Mouse (Mus musculus) limb, embryonic 12.5 days (tissue): ENCODE data around the gene Inpp5d. TPM values are rescaled to one million over a fixed set of nuclear protein-coding genes. Genes with fewer than 3 reads are reported as not detected.

Experiments
- ATAC-seq: fragments of 200-750 bp; cut with Nextera tagmentation; 2 replicates; pipeline ENCODE4 v1.8.0; 2017; ENCODE audit warnings: low read depth, moderate TSS enrichment; ENCODE audit not compliant: insufficient number of reproducible peaks, insufficient read depth, low FRiP score, low TSS enrichment
- H3K27ac ChIP-seq: fragments of 300-500 bp; sonication (generic); 2 replicates; pipeline ENCODE4 v1.5.1; 2016; ENCODE audit warnings: mild to moderate bottlenecking, moderate library complexity
- H3K27me3 ChIP-seq: fragments of 300-500 bp; sonication (generic); 2 replicates; pipeline ENCODE4 v1.6.1; 2016; ENCODE audit warnings: mild to moderate bottlenecking, moderate library complexity
- H3K36me3 ChIP-seq: fragments of 300-500 bp; sonication (generic); 2 replicates; pipeline ENCODE4 v1.6.1; 2016; ENCODE audit warnings: mild to moderate bottlenecking, moderate library complexity
- H3K4me1 ChIP-seq: fragments of 300-500 bp; sonication (generic); replicated peaks from 2 replicates; pipeline ENCODE4 v1.6.1; 2016
- H3K4me2 ChIP-seq: fragments of 300-500 bp; sonication (generic); 2 replicates; pipeline ENCODE4 v1.6.1; 2016; ENCODE audit warnings: mild to moderate bottlenecking, moderate library complexity
- H3K4me3 ChIP-seq: fragments of 300-500 bp; sonication (generic); replicated peaks from 2 replicates; pipeline ENCODE4 v1.5.1; 2016; ENCODE audit warnings: mild to moderate bottlenecking
- H3K9ac ChIP-seq: fragments of 300-500 bp; sonication (generic); replicated peaks from 2 replicates; pipeline ENCODE4 v1.6.1; 2016; ENCODE audit warnings: mild to moderate bottlenecking, moderate library complexity
- H3K9me3 ChIP-seq: fragments of 300-500 bp; sonication (generic); 2 replicates; pipeline ENCODE4 v1.6.1; 2016; ENCODE audit warnings: mild to moderate bottlenecking, moderate library complexity
- WGBS: fragments of 180-500 bp; shearing (Covaris S2); methylation state at CpG from one replicate; pipeline ENCODE4 v1.1.7; 2016; 5-methylcytosine and 5-hydroxymethylcytosine counted together
- polyA plus RNA-seq: library from polyadenylated mRNA; unstranded; fragments of >200 nt; fragmentation: Nextera tagmentation; extraction: Ambion mirVana; gene quantifications from 2 replicates; pipeline ENCODE4 v1.2.1, GENCODE M21; 2016

Inpp5d gene
- polyA plus RNA-seq, 1 experiment from 2014 or later, result 3.6 TPM

GRCm38 (mm10) chr1:87601801-87602200 is 18.3 kb upstream of the Inpp5d start:
- no peak overlapping the region for H3K4me3 ChIP-seq
- ATAC-seq, result no peak
- no peaks in the 10 kb centered on the region for H3K4me1 ChIP-seq
- no peak overlapping the region for H3K9ac ChIP-seq
- no peak overlapping the region for H3K27ac ChIP-seq
- 76% methylated on average over 2 of the region's 2 CpGs for WGBS
- no peaks in the 10 kb centered on the region for H3K27me3 ChIP-seq
- no peaks in the 10 kb centered on the region for H3K9me3 ChIP-seq
- H3K36me3 ChIP-seq, result no peaks in the 10 kb centered on the region
- no peak overlapping the region for H3K4me2 ChIP-seq

- Histone ChIP-seq H3K27ac (no peak overlapping the region), H3K36me3 (no peaks in the 10 kb centered on the region), H3K4me1 (no peaks in the 10 kb centered on the region), H3K9me3 (no peaks in the 10 kb centered on the region), H3K4me2 (no peak overlapping the region), H3K27me3 (no peaks in the 10 kb centered on the region), H3K9ac (no peak overlapping the region), H3K4me3 (no peak overlapping the region)
- WGBS, result 81% methylated on average over 5 of the region's 5 CpGs
- no peak for ATAC-seq
These were observed 16.7 kb upstream of the Inpp5d start for GRCm38 (mm10) chr1:87603389-87603788.

GRCm38 (mm10) chr1:87605296-87605695 is 14.8 kb upstream of the Inpp5d start:
- no peaks in the 10 kb centered on the region for H3K36me3 ChIP-seq

GRCm38 (mm10) chr1:87607385-87608091 is 12.6 kb upstream of the Inpp5d start:
- H3K9me3 ChIP-seq, result no peaks in the 10 kb centered on the region
- WGBS, result 80% methylated on average over 21 of the region's 21 CpGs
- H3K9ac ChIP-seq, result no peak overlapping the region
- H3K4me3 ChIP-seq, result no peak overlapping the region
- ATAC-seq, result no peak
- no peak overlapping the region for H3K4me2 ChIP-seq
- H3K27ac ChIP-seq, result no peak overlapping the region
- no peaks in the 10 kb centered on the region for H3K36me3 ChIP-seq
- H3K4me1 ChIP-seq, result no peaks in the 10 kb centered on the region
- H3K27me3 ChIP-seq, result no peaks in the 10 kb centered on the region

More at GRCm38 (mm10) chr1:87605296-87605695, 14.8 kb upstream of the Inpp5d start:
- H3K27me3 ChIP-seq, result no peaks in the 10 kb centered on the region
- no peak overlapping the region for H3K4me2 ChIP-seq
- H3K9me3 ChIP-seq, result no peaks in the 10 kb centered on the region
- no peak for ATAC-seq
- no peak overlapping the region for H3K27ac ChIP-seq
- 79% methylated on average over 2 of the region's 2 CpGs for WGBS
- H3K4me1 ChIP-seq, result no peaks in the 10 kb centered on the region
- H3K4me3 ChIP-seq, result no peak overlapping the region
- no peak overlapping the region for H3K9ac ChIP-seq

GRCm38 (mm10) chr1:87608416-87609046 is 11.6 kb upstream of the Inpp5d start:
- Histone ChIP-seq H3K9ac (no peak overlapping the region), H3K4me2 (no peak overlapping the region), H3K4me1 (no peaks in the 10 kb centered on the region), H3K27ac (no peak overlapping the region), H3K9me3 (no peaks in the 10 kb centered on the region), H3K27me3 (no peaks in the 10 kb centered on the region), H3K4me3 (no peak overlapping the region), H3K36me3 (no peaks in the 10 kb centered on the region)
- WGBS, result 41% methylated on average over 7 of the region's 7 CpGs
- ATAC-seq, result no peak

GRCm38 (mm10) chr1:87614576-87615295 is 5.4 kb upstream of the Inpp5d start:
- Histone ChIP-seq H3K9ac (no peak overlapping the region), H3K9me3 (no peaks in the 10 kb centered on the region), H3K4me2 (no peak overlapping the region), H3K27me3 (no peaks in the 10 kb centered on the region), H3K36me3 (no peaks in the 10 kb centered on the region), H3K27ac (no peak overlapping the region), H3K4me1 (no peaks in the 10 kb centered on the region), H3K4me3 (no peak overlapping the region)
- ATAC-seq, result no peak
- 92% methylated on average over 2 of the region's 2 CpGs for WGBS

GRCm38 (mm10) chr1:87620693-87621092 is 581 bp downstream of the Inpp5d start:
- no peak for ATAC-seq
- 0 out of 2 replicates have a peak, but pooled peaks cover 5% of the 10 kb centered on the region for H3K4me1 ChIP-seq
- WGBS, result 81% methylated on average over 6 of the region's 6 CpGs
- no peaks in the 10 kb centered on the region for H3K9me3 ChIP-seq
- no peaks in the 10 kb centered on the region for H3K27me3 ChIP-seq
- no peak overlapping the region for H3K27ac ChIP-seq
- H3K36me3 ChIP-seq, result no peaks in the 10 kb centered on the region
- H3K4me3 ChIP-seq, result peak overlapping the region; percentile 9; the same call in 1 of the 2 replicates
- no peak overlapping the region for H3K9ac ChIP-seq
- no peak overlapping the region for H3K4me2 ChIP-seq

- no peak overlapping the region for H3K9ac ChIP-seq
- no peaks in the 10 kb centered on the region for H3K27me3 ChIP-seq
- 87% methylated on average over 9 of the region's 9 CpGs for WGBS
- H3K27ac ChIP-seq, result no peak overlapping the region
- H3K36me3 ChIP-seq, result no peaks in the 10 kb centered on the region
- H3K4me1 ChIP-seq, result 0 out of 2 replicates have a peak, but pooled peaks cover 5% of the 10 kb centered on the region
- no peak overlapping the region for H3K4me2 ChIP-seq
- 0 out of 2 replicates have a peak overlapping the region, but pooled peaks have one; percentile 9 for H3K4me3 ChIP-seq
- no peak for ATAC-seq
- no peaks in the 10 kb centered on the region for H3K9me3 ChIP-seq
These were observed 1.2 kb downstream of the Inpp5d start for GRCm38 (mm10) chr1:87621146-87621857.

GRCm38 (mm10) chr1:87621858-87622279 is 1.8 kb downstream of the Inpp5d start:
- Histone ChIP-seq H3K36me3 (no peaks in the 10 kb centered on the region), H3K27me3 (no peaks in the 10 kb centered on the region), H3K4me3 (no peak overlapping the region), H3K4me1 (0 out of 2 replicates have a peak, but pooled peaks cover 5% of the 10 kb centered on the region), H3K9me3 (no peaks in the 10 kb centered on the region), H3K4me2 (no peak overlapping the region), H3K9ac (no peak overlapping the region), H3K27ac (no peak overlapping the region)
- no peak for ATAC-seq
- 76% methylated on average over 3 of the region's 3 CpGs for WGBS

GRCm38 (mm10) chr1:87623977-87624666 is 4.0 kb downstream of the Inpp5d start:
- Histone ChIP-seq H3K9me3 (no peaks in the 10 kb centered on the region), H3K9ac (no peak overlapping the region), H3K27ac (no peak overlapping the region), H3K4me2 (no peak overlapping the region), H3K4me3 (no peak overlapping the region), H3K36me3 (no peaks in the 10 kb centered on the region), H3K4me1 (0 out of 2 replicates have a peak, but pooled peaks cover 5% of the 10 kb centered on the region), H3K27me3 (no peaks in the 10 kb centered on the region)
- ATAC-seq, result no peak
- WGBS, result 78% methylated on average over 1 of the region's 1 CpGs
